In genomic region chr2:122631226-122631801, GRCm38 (mm10) we compare ENCODE assay signal across 8 mouse cellular contexts. TPM values are rescaled to one million over a fixed set of nuclear protein-coding genes. Genes with fewer than 3 reads are reported as not detected.
A peak's percentile ranks its signal among the peaks of the same experiment; 100 is the strongest.
DNase-seq lines count a peak whose midpoint lies in the region; TF ChIP-seq lines count a peak whose summit lies in the region.

No protein-coding gene starts in this region.

- TF ChIP-seq POLR2A in embryonic fibroblast, embryonic 13.5 days (IDR thresholded peaks at IDR 0.05; ENCODE audit: low read depth, low read length): no peak

- no peak for TF ChIP-seq CTCF in embryonic fibroblast, embryonic 13.5 days (IDR thresholded peaks at IDR 0.05; ENCODE audit: borderline replicate concordance, insufficient read depth, low read length)

- under 1% methylated on average over 53 of the region's 53 CpGs for WGBS in limb, embryonic 10.5 days
- WGBS in midbrain, embryonic 10.5 days: under 1% methylated on average over 53 of the region's 53 CpGs

- H3K27ac ChIP-seq in embryonic fibroblast, embryonic 13.5 days (ENCODE audit: insufficient read depth, low read length): no peak overlapping the region
- H3K27ac ChIP-seq in limb, embryonic 10.5 days: peak overlapping the region; percentile 96
- peak overlapping the region; percentile 88 for H3K27ac ChIP-seq in midbrain, embryonic 10.5 days (replicated peaks)

- no peaks in the 10 kb centered on the region for H3K9me3 ChIP-seq in limb, embryonic 10.5 days (replicated peaks)
- no peaks in the 10 kb centered on the region for H3K9me3 ChIP-seq in midbrain, embryonic 10.5 days (replicated peaks)

- H3K4me1 ChIP-seq in embryonic fibroblast, embryonic 13.5 days (ENCODE audit: control insufficient read depth, insufficient read depth, low read length): no peaks in the 10 kb centered on the region
- peaks cover 15% of the 10 kb centered on the region for H3K4me1 ChIP-seq in limb, embryonic 10.5 days
- H3K4me1 ChIP-seq in midbrain, embryonic 10.5 days: peaks cover 20% of the 10 kb centered on the region

- peak overlapping the region; percentile 77 for H3K4me3 ChIP-seq in embryonic fibroblast, embryonic 13.5 days (ENCODE audit: insufficient read depth, low read length)
- peak overlapping the region; percentile 99 for H3K4me3 ChIP-seq in limb, embryonic 10.5 days
- peak overlapping the region; percentile 100 for H3K4me3 ChIP-seq in midbrain, embryonic 10.5 days

- peak; percentile 92 for DNase-seq in heart, adult 11 months
- DNase-seq in heart, postnatal 25 days (ENCODE audit: low spot score): no peak
- DNase-seq in adrenal gland, postnatal 36 days: peak; percentile 56 to 67
- peak; percentile 40 to 50 for DNase-seq in heart, postnatal 14 days
- DNase-seq in limb, embryonic 10.5 days (ENCODE audit: low spot score): peak; percentile 71
- DNase-seq in midbrain, embryonic 10.5 days (ENCODE audit: low spot score): peak; percentile 60
- DNase-seq in testis, postnatal 14 days (ENCODE audit: low spot score): peak; percentile 46

- intact Hi-C loops in heart, postnatal 25 days (cut with DNase I): loop anchor here (10.0 kb wide), 1 partner anchor 123 kb away; no protein-coding TSS in a partner anchor
- intact Hi-C loops in heart, postnatal 14 days (cut with DNase I): loop anchor here (10.0 kb wide), 2 partner anchors 123 to 247 kb away; no protein-coding TSS in a partner anchor

- H3K27me3 ChIP-seq in limb, embryonic 10.5 days (ENCODE audit: low read depth, poor library complexity, severe bottlenecking): no peaks in the 10 kb centered on the region
- no peaks in the 10 kb centered on the region for H3K27me3 ChIP-seq in midbrain, embryonic 10.5 days (ENCODE audit: low read depth, poor library complexity, severe bottlenecking)

- H3K36me3 ChIP-seq in limb, embryonic 10.5 days: peaks cover 23% of the 10 kb centered on the region
- peaks cover 27% of the 10 kb centered on the region for H3K36me3 ChIP-seq in midbrain, embryonic 10.5 days

RNA-seq across cellular contexts. Expression of gene AA467197, which starts 5.5 kb away (rescaled TPM):
- total RNA-seq in heart, postnatal 25 days (2021): not detected
- 1 to 10 TPM in 1 of 2 experiments, under 1 TPM in 1; 0.72 to 1.8 TPM for total RNA-seq in adrenal gland, postnatal 36 days (2021)
- 0.85 and 1.0 TPM in 2 replicates for polyA plus RNA-seq in embryonic fibroblast, embryonic 13.5 days (2011; ENCODE audit: insufficient read length, low read depth, missing spikeins)
- total RNA-seq in heart, postnatal 14 days (2021): under 1 TPM in 1 of 2 experiments, not detected in 1; 0.46 TPM
- 0.25 TPM in 1 of 2 replicates, not detected in the other for polyA plus RNA-seq in limb, embryonic 10.5 days (2016; fragmentation: Nextera tagmentation; extraction: Ambion mirVana)
- polyA plus RNA-seq in midbrain, embryonic 10.5 days (2016; fragmentation: Nextera tagmentation; extraction: Ambion mirVana): 0.35 and 0.41 TPM in 2 replicates

RNA-seq across cellular contexts. Expression of gene Gatm, which starts 20.2 kb away (rescaled TPM):
- total RNA-seq in heart, postnatal 25 days (2021): 1 to 10 TPM; 4.4 to 4.8 TPM
- total RNA-seq in adrenal gland, postnatal 36 days (2021): 1 to 10 TPM; 4.9 to 5.5 TPM
- polyA plus RNA-seq in embryonic fibroblast, embryonic 13.5 days (2011; ENCODE audit: insufficient read length, low read depth, missing spikeins): 3.0 and 3.1 TPM in 2 replicates
- 1 to 10 TPM; 5.3 to 6.3 TPM for total RNA-seq in heart, postnatal 14 days (2021)
- 4.6 and 5.2 TPM in 2 replicates for polyA plus RNA-seq in limb, embryonic 10.5 days (2016; fragmentation: Nextera tagmentation; extraction: Ambion mirVana)
- 20.5 and 21.5 TPM in 2 replicates for polyA plus RNA-seq in midbrain, embryonic 10.5 days (2016; fragmentation: Nextera tagmentation; extraction: Ambion mirVana)
